Mouse (Mus musculus): ENCODE measurements at regions not wholly inside any gene's neighbourhood (a gene's known extent, or its start where the extent isn't known, plus 50 kb on each side); places are given as distances from the start of the nearest gene placed in this dataset.

DNA sequence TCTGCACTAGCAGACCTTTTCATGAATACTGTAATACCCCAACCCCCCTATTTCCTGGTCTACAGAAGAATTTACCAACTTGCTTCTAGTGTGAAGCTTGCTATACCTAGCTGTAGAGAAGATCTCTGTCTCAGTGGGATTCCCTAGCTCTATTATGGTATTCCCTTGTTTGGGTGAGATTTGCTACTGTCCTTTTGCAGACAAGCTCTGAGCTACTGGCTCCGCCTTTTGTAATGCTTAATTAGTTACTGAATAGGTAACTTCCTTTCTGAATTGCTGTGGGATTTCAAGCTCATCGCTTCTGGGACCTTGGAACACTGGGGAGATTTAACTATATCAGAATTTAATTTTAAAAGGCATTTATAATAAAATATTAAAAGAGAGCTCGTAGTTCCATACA lies 177.5 kb upstream of the Gm28269 start:
- in situ Hi-C loops (cut with MboI; ENCODE audit: low sequenced_read_pairs), result loop anchor here (25.0 kb wide), 1 partner anchor 535 kb away; no protein-coding TSS in a partner anchor

Measured in CH12F3 (cell line).